Mouse (Mus musculus) midbrain, embryonic 14.5 days (tissue): ENCODE data around the gene Hoxa3. TPM values are rescaled to one million over a fixed set of nuclear protein-coding genes. Genes with fewer than 3 reads are reported as not detected.

Source experiments
- ATAC-seq: fragments of 200-750 bp; cut with Nextera tagmentation; 2 replicates; pipeline ENCODE4 v1.8.0; 2017; ENCODE audit warnings: moderate number of reproducible peaks, moderate library complexity; ENCODE audit not compliant: low FRiP score, low TSS enrichment
- DNase-seq: peaks from one replicate; pipeline ENCODE4 v3.0.0-alpha.2; 2015
- H3K27ac ChIP-seq: fragments of 300-500 bp; sonication (generic); replicated peaks from 2 replicates; pipeline ENCODE4 v1.5.1; 2014; ENCODE audit warnings: mild to moderate bottlenecking, low read depth, low read length, moderate library complexity
- H3K27me3 ChIP-seq: fragments of 300-500 bp; sonication (generic); 2 replicates; pipeline ENCODE4 v1.6.1; 2014; ENCODE audit warnings: low read length, control low read depth, mixed read lengths; ENCODE audit not compliant: control insufficient read depth, insufficient read depth
- H3K36me3 ChIP-seq: fragments of 300-500 bp; sonication (generic); 2 replicates; pipeline ENCODE4 v1.6.1; 2014; ENCODE audit warnings: low read length, control low read depth; ENCODE audit not compliant: control insufficient read depth, insufficient read depth
- H3K4me1 ChIP-seq: fragments of 300-500 bp; sonication (generic); 2 replicates; pipeline ENCODE4 v1.6.1; 2014; ENCODE audit warnings: mild to moderate bottlenecking, antibody characterized with exemption, low read length, control low read depth; ENCODE audit not compliant: control insufficient read depth, insufficient read depth
- H3K4me2 ChIP-seq: fragments of 300-500 bp; sonication (generic); 2 replicates; pipeline ENCODE4 v1.6.1; 2014; ENCODE audit warnings: mild to moderate bottlenecking, low read length, moderate library complexity
- H3K4me3 ChIP-seq: fragments of 300-500 bp; sonication (generic); replicated peaks from 2 replicates; pipeline ENCODE4 v1.5.1; 2014; ENCODE audit warnings: low read depth, low read length
- H3K9ac ChIP-seq: fragments of 300-500 bp; sonication (generic); replicated peaks from 2 replicates; pipeline ENCODE4 v1.6.1; 2014; ENCODE audit warnings: mild to moderate bottlenecking, low read length, moderate library complexity
- H3K9me3 ChIP-seq: fragments of 300-500 bp; sonication (generic); 2 replicates; pipeline ENCODE4 v1.6.1; 2016; ENCODE audit warnings: low read length, control low read depth, mixed read lengths; ENCODE audit not compliant: control insufficient read depth
- WGBS: fragments of 180-500 bp; shearing (Covaris S2); extraction: QIAGEN DNeasy Blood & Tissue Kit; methylation state at CpG from one replicate; pipeline ENCODE4 v1.1.7; 2014; 5-methylcytosine and 5-hydroxymethylcytosine counted together
- polyA plus RNA-seq: library from polyadenylated mRNA; unstranded; fragments of >200 nt; fragmentation: Nextera tagmentation; extraction: Ambion mirVana; gene quantifications from 2 replicates; pipeline ENCODE4 v1.2.1, GENCODE M21; 2014

The Hoxa3 gene
- polyA plus RNA-seq, 1 experiment from 2014 or later = not detected

GRCm38 (mm10) chr6:52247766-52248637, 34.9 kb upstream of the Hoxa3 start:
- H3K4me3 ChIP-seq = no peak overlapping the region
- 2% methylated on average over 23 of the region's 23 CpGs for WGBS
- H3K27ac ChIP-seq = no peak overlapping the region
- no peak overlapping the region for H3K9ac ChIP-seq
- H3K4me2 ChIP-seq = no peak overlapping the region
- H3K9me3 ChIP-seq = no peaks in the 10 kb centered on the region
- no peaks in the 10 kb centered on the region for H3K4me1 ChIP-seq
- H3K27me3 ChIP-seq = peaks cover 100% of the 10 kb centered on the region
- DNase-seq (no peak), ATAC-seq (no peak)
- no peaks in the 10 kb centered on the region for H3K36me3 ChIP-seq

- ATAC-seq (no peak), DNase-seq (no peak)
- Histone ChIP-seq H3K4me1 (no peaks in the 10 kb centered on the region), H3K27ac (no peak overlapping the region), H3K4me3 (no peak overlapping the region), H3K36me3 (no peaks in the 10 kb centered on the region), H3K4me2 (no peak overlapping the region), H3K27me3 (peaks cover 100% of the 10 kb centered on the region), H3K9me3 (no peaks in the 10 kb centered on the region), H3K9ac (no peak overlapping the region)
- 6% methylated on average over 3 of the region's 3 CpGs for WGBS
Observed at GRCm38 (mm10) chr6:52246916-52247315, 33.8 kb upstream of the Hoxa3 start.

- Histone ChIP-seq H3K36me3 (no peaks in the 10 kb centered on the region), H3K9me3 (no peaks in the 10 kb centered on the region), H3K4me1 (no peaks in the 10 kb centered on the region), H3K27ac (no peak overlapping the region), H3K4me3 (no peak overlapping the region), H3K9ac (no peak overlapping the region), H3K27me3 (peaks cover 100% of the 10 kb centered on the region), H3K4me2 (no peak overlapping the region)
- ATAC-seq = no peak
- DNase-seq = no peak
- 1% methylated on average over 26 of the region's 26 CpGs for WGBS
Observed at GRCm38 (mm10) chr6:52246403-52246803, 33.3 kb upstream of the Hoxa3 start.

- DNase-seq (no peak), ATAC-seq (no peak)
- Histone ChIP-seq H3K9me3 (no peaks in the 10 kb centered on the region), H3K9ac (no peak within 1 kb of the TSS), H3K27ac (no peak within 1 kb of the TSS), H3K27me3 (peaks cover 100% of the 10 kb centered on the region), H3K36me3 (no peaks in the 10 kb centered on the region), H3K4me3 (no peak within 1 kb of the TSS), H3K4me2 (no peak within 1 kb of the TSS), H3K4me1 (no peaks in the 10 kb centered on the region)
- WGBS = 0% methylated on average over 20 of the region's 20 CpGs
Observed at GRCm38 (mm10) chr6:52245757-52246142, 32.6 kb upstream of the Hoxa3 start, which contains the start of gene Hoxa11. Hoxa11 (minus strand) TSS chr6:52245810.

- Histone ChIP-seq H3K9ac (no peak overlapping the region), H3K27ac (no peak overlapping the region), H3K27me3 (peaks cover 100% of the 10 kb centered on the region), H3K4me1 (no peaks in the 10 kb centered on the region), H3K4me3 (no peak overlapping the region), H3K9me3 (no peaks in the 10 kb centered on the region), H3K36me3 (no peaks in the 10 kb centered on the region), H3K4me2 (no peak overlapping the region)
- under 1% methylated on average over 71 of the region's 71 CpGs for WGBS
- no peak for DNase-seq
- no peak for ATAC-seq
Observed at GRCm38 (mm10) chr6:52245040-52245756, 32.1 kb upstream of the Hoxa3 start.

GRCm38 (mm10) chr6:52244471-52245039, 31.4 kb upstream of the Hoxa3 start:
- H3K9me3 ChIP-seq = no peaks in the 10 kb centered on the region
- ATAC-seq = no peak
- no peak overlapping the region for H3K9ac ChIP-seq
- H3K27ac ChIP-seq = no peak overlapping the region
- peaks cover 100% of the 10 kb centered on the region for H3K27me3 ChIP-seq
- no peak overlapping the region for H3K4me2 ChIP-seq
- H3K36me3 ChIP-seq = no peaks in the 10 kb centered on the region
- H3K4me1 ChIP-seq = no peaks in the 10 kb centered on the region
- DNase-seq = no peak
- 2% methylated on average over 23 of the region's 23 CpGs for WGBS
- no peak overlapping the region for H3K4me3 ChIP-seq

GRCm38 (mm10) chr6:52243681-52244121, 30.6 kb upstream of the Hoxa3 start:
- no peaks in the 10 kb centered on the region for H3K9me3 ChIP-seq
- peaks cover 99% of the 10 kb centered on the region for H3K27me3 ChIP-seq
- no peaks in the 10 kb centered on the region for H3K4me1 ChIP-seq
- H3K36me3 ChIP-seq = no peaks in the 10 kb centered on the region
- no peak overlapping the region for H3K9ac ChIP-seq
- DNase-seq = no peak
- H3K4me2 ChIP-seq = no peak overlapping the region
- under 1% methylated on average over 12 of the region's 12 CpGs for WGBS
- ATAC-seq = no peak
- no peak overlapping the region for H3K4me3 ChIP-seq
- H3K27ac ChIP-seq = no peak overlapping the region

GRCm38 (mm10) chr6:52242801-52243332, 29.7 kb upstream of the Hoxa3 start:
- 2% methylated on average over 4 of the region's 4 CpGs for WGBS
- H3K4me1 ChIP-seq = no peaks in the 10 kb centered on the region
- H3K9ac ChIP-seq = no peak overlapping the region
- peaks cover 99% of the 10 kb centered on the region for H3K27me3 ChIP-seq
- H3K27ac ChIP-seq = no peak overlapping the region
- ATAC-seq (no peak), DNase-seq (no peak)
- H3K4me2 ChIP-seq = no peak overlapping the region
- no peaks in the 10 kb centered on the region for H3K9me3 ChIP-seq
- no peaks in the 10 kb centered on the region for H3K36me3 ChIP-seq
- no peak overlapping the region for H3K4me3 ChIP-seq
